Mouse (Mus musculus) C2C12 (cell line): ENCODE results near the gene Gm45213. TPM values are rescaled to one million over a fixed set of nuclear protein-coding genes. Genes with fewer than 3 reads are reported as not detected.

Experiments used
- H3K27me3 ChIP-seq: one replicate; pipeline ENCODE4 v1.6.1; 2011; ENCODE audit not compliant: control insufficient read depth, insufficient read depth, insufficient read length
- H3K36me3 ChIP-seq: one replicate; pipeline ENCODE4 v1.6.1; 2011; ENCODE audit not compliant: control insufficient read depth, insufficient read depth
- H3K4me3 ChIP-seq: one replicate; pipeline ENCODE4 v1.5.1; 2011; ENCODE audit warnings: mild to moderate bottlenecking, control low read depth; ENCODE audit not compliant: poor library complexity, insufficient read depth, severe bottlenecking
- H3K79me2 ChIP-seq: one replicate; pipeline ENCODE4 v1.6.1; 2011; ENCODE audit not compliant: control insufficient read depth, insufficient read depth
- H3K79me3 ChIP-seq: one replicate; pipeline ENCODE4 v1.6.1; 2011; ENCODE audit warnings: low read depth, control low read depth
- H3ac ChIP-seq: one replicate; pipeline ENCODE3; 2011; ENCODE audit warnings: low read depth; ENCODE audit not compliant: control insufficient read depth, insufficient read length
- CEBPB ChIP-seq: IDR thresholded peaks from one replicate; pipeline ENCODE4 v1.6.1; 2011; ENCODE audit warnings: low read depth, mild to moderate bottlenecking, control low read depth, moderate library complexity
- CTCF ChIP-seq: IDR thresholded peaks from one replicate; pipeline ENCODE4 v1.5.1; 2011; ENCODE audit not compliant: control insufficient read depth, insufficient read depth, insufficient read length
- FOSL1 ChIP-seq: IDR thresholded peaks from one replicate; pipeline ENCODE4 v1.8.0; 2011; ENCODE audit warnings: mild to moderate bottlenecking, low read length; ENCODE audit not compliant: poor library complexity, insufficient read depth, severe bottlenecking
- MAX ChIP-seq: IDR thresholded peaks from one replicate; pipeline ENCODE4 v1.6.1; 2011; ENCODE audit warnings: mild to moderate bottlenecking, control low read depth
- MYOD1 ChIP-seq: IDR thresholded peaks from one replicate; pipeline ENCODE4 v1.6.1; 2011; ENCODE audit warnings: low read depth; ENCODE audit not compliant: control insufficient read depth, insufficient read length
- MYOG ChIP-seq: IDR thresholded peaks from one replicate; pipeline ENCODE4 v1.6.1; 2011; ENCODE audit not compliant: control insufficient read depth, insufficient read length; ENCODE audit errors: extremely low read depth
- USF1 ChIP-seq: IDR thresholded peaks from one replicate; pipeline ENCODE4 v1.6.1; 2011; ENCODE audit warnings: low read depth, mild to moderate bottlenecking, control low read depth, moderate library complexity
- polyA plus RNA-seq: library from polyadenylated mRNA; unstranded; fragments of >200 nt; fragmentation: generic; extraction: Trizol; gene quantifications from one replicate; pipeline ENCODE4 v1.2.1, GENCODE M21; 2012; ENCODE audit warnings: missing spikeins

The Gm45213 gene
- polyA plus RNA-seq, 1 experiment = not detected

- no peaks in the 10 kb centered on the region for H3K36me3 ChIP-seq
- TF ChIP-seq USF1 = no peak
- no peak for TF ChIP-seq MYOD1
- no peak for TF ChIP-seq CTCF
- H3ac ChIP-seq = no peak overlapping the region
- H3K4me3 ChIP-seq = no peak overlapping the region
- peaks cover 47% of the 10 kb centered on the region for H3K27me3 ChIP-seq
- H3K79me2 ChIP-seq = no peaks in the 10 kb centered on the region
- H3K79me3 ChIP-seq = no peaks in the 10 kb centered on the region
Measured at GRCm38 (mm10) chr7:66028766-66029512, 14.5 kb upstream of the Gm45213 start.

GRCm38 (mm10) chr7:66036809-66037208 lies 6.6 kb upstream of the Gm45213 start:
- Histone ChIP-seq H3K79me3 (no peaks in the 10 kb centered on the region), H3K4me3 (no peak overlapping the region), H3ac (no peak overlapping the region), H3K27me3 (peaks cover 85% of the 10 kb centered on the region), H3K36me3 (no peaks in the 10 kb centered on the region), H3K79me2 (no peaks in the 10 kb centered on the region)
- no peak for TF ChIP-seq MYOD1
- TF ChIP-seq CEBPB = no peak
- no peak for TF ChIP-seq USF1
- no peak for TF ChIP-seq MAX
- TF ChIP-seq CTCF = no peak
- TF ChIP-seq FOSL1 = no peak
- TF ChIP-seq MYOG = no peak

GRCm38 (mm10) chr7:66038261-66038660 lies 5.1 kb upstream of the Gm45213 start:
- H3K79me2 ChIP-seq = no peaks in the 10 kb centered on the region
- H3K27me3 ChIP-seq = peaks cover 83% of the 10 kb centered on the region
- H3K4me3 ChIP-seq = no peak overlapping the region
- no peak for TF ChIP-seq MAX
- no peak for TF ChIP-seq MYOD1
- no peak for TF ChIP-seq FOSL1
- TF ChIP-seq CTCF = no peak
- no peak for TF ChIP-seq CEBPB
- no peak for TF ChIP-seq MYOG
- no peak for TF ChIP-seq USF1
- H3ac ChIP-seq = no peak overlapping the region
- no peaks in the 10 kb centered on the region for H3K79me3 ChIP-seq
- H3K36me3 ChIP-seq = no peaks in the 10 kb centered on the region

GRCm38 (mm10) chr7:66038730-66039129 lies 4.7 kb upstream of the Gm45213 start:
- Histone ChIP-seq H3K36me3 (no peaks in the 10 kb centered on the region), H3K79me2 (no peaks in the 10 kb centered on the region), H3K79me3 (no peaks in the 10 kb centered on the region), H3ac (no peak overlapping the region), H3K4me3 (no peak overlapping the region), H3K27me3 (peaks cover 84% of the 10 kb centered on the region)
- no peak for TF ChIP-seq CEBPB
- no peak for TF ChIP-seq MYOG
- no peak for TF ChIP-seq MAX
- no peak for TF ChIP-seq USF1
- TF ChIP-seq CTCF = no peak
- TF ChIP-seq MYOD1 = no peak
- no peak for TF ChIP-seq FOSL1

GRCm38 (mm10) chr7:66040026-66040814 lies 3.2 kb upstream of the Gm45213 start:
- Histone ChIP-seq H3K79me3 (no peaks in the 10 kb centered on the region), H3K36me3 (no peaks in the 10 kb centered on the region), H3ac (no peak overlapping the region), H3K27me3 (peaks cover 85% of the 10 kb centered on the region), H3K79me2 (no peaks in the 10 kb centered on the region), H3K4me3 (no peak overlapping the region)
- TF ChIP-seq CTCF (no peak), FOSL1 (no peak), CEBPB (no peak), USF1 (no peak)

- no peaks in the 10 kb centered on the region for H3K79me2 ChIP-seq
- no peaks in the 10 kb centered on the region for H3K79me3 ChIP-seq
- TF ChIP-seq CTCF = no peak
- no peak for TF ChIP-seq MYOD1
- no peak for TF ChIP-seq CEBPB
- no peak for TF ChIP-seq USF1
- no peak for TF ChIP-seq FOSL1
- TF ChIP-seq MAX = no peak
- no peak for TF ChIP-seq MYOG
- no peak overlapping the region for H3ac ChIP-seq
- no peaks in the 10 kb centered on the region for H3K36me3 ChIP-seq
- H3K27me3 ChIP-seq = peaks cover 87% of the 10 kb centered on the region
- no peak overlapping the region for H3K4me3 ChIP-seq
Measured at GRCm38 (mm10) chr7:66044617-66045016, 1.2 kb downstream of the Gm45213 start.
